Mouse (Mus musculus) thymus, postnatal 14 days (tissue): ENCODE data around the gene Ptprn2.
A peak's percentile ranks its signal among the peaks of the same experiment; 100 is the strongest.

Source experiments
- DNase-seq: peaks from one replicate; pipeline ENCODE4 v3.0.0; 2021

Ptprn2 gene

GRCm38 (mm10) chr12:116648584-116649206 lies 163.2 kb downstream of the Ptprn2 start:
- DNase-seq: peak; percentile 70

- DNase-seq: peak; percentile 72
Observed at GRCm38 (mm10) chr12:116653684-116654083, 168.2 kb downstream of the Ptprn2 start.

DNA sequence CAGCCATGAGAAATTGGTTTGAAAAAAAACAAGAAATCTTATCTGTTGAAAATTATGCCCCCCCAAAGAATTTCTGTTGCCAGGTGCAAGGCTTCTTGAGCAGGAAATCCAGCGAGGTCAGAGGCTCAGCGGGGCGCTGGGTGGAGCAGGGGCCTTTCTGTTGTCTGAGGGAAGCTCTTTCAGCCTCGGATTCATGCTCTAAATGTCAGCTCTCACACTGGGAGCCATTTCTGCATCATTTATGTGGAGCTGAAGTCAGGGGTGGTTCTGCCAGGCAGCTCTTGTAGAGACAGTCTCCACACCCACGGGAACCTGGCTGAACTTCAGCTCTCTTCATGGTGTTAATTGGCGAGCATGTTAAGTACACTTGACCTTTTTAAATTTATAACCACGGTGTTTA lies 174.6 kb downstream of the Ptprn2 start:
- DNase-seq: peak; percentile 81

GRCm38 (mm10) chr12:116661018-116661417 lies 175.5 kb downstream of the Ptprn2 start:
- DNase-seq: peak; percentile 8

DNA sequence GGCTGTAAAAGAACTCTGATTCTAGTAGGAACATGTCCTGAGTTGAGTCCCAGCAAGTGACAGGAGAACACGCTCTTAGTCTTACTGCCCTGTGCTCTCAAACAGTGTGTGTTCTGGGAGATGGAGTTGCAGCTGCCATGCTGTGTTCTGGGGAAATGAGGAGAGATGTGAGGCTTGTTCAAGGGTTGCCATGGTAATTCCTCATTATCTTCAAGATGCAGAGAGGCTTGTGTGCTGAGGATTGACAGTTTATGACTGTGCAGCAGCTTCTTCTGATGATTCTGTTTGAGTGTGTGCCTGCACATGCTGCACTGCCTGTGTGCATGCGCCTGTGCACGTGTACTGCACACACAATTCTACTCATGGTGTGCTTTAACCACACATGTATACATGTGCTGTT lies 192.2 kb downstream of the Ptprn2 start:
- DNase-seq: no peak

GRCm38 (mm10) chr12:116689832-116690231 lies 204.3 kb downstream of the Ptprn2 start:
- no peak for DNase-seq

GRCm38 (mm10) chr12:116709535-116709934 lies 224.0 kb downstream of the Ptprn2 start:
- DNase-seq: no peak

DNA sequence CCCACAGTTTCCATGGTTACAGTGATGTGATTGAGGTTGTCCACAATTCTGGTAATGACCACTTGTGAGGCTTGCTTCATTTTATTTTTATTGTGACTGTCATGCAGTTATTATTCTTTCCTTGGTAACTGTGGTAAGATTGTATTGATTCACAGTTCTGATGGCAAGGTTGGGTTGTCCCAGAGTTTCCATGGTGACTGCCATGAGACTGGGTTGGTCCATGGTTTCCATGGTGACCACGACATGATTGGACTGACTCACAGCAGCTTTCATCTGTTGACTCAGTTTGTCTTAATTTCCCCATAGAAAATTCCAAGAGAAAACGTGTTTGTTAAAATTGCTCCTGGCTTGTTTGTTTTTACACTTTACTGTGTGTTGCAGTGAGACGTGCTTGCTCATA lies 225.2 kb downstream of the Ptprn2 start:
- no peak for DNase-seq

GRCm38 (mm10) chr12:116711133-116711532 lies 225.6 kb downstream of the Ptprn2 start:
- DNase-seq: no peak

- no peak for DNase-seq
Observed at GRCm38 (mm10) chr12:116713096-116713495, 227.6 kb downstream of the Ptprn2 start.

GRCm38 (mm10) chr12:116721062-116721461 lies 235.5 kb downstream of the Ptprn2 start:
- no peak for DNase-seq

DNA sequence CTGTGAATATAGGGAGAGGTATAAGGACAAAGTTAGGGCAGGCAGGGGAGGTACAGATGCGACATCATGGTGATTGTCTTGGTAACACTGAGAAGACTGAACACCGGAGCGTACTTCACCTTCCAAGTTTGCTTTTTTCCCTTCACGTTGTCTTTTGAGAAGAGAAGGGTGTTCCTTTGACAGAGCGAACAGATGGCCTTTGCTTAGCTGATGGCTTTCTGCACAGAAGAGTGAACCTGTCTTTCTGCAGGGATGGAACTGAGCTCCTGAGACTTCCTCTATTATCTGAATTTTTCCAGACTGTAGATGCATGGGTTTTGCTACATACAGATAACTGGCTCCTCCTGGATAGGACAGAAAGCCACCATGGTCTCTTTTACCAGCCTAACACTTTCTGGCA lies 254.6 kb downstream of the Ptprn2 start:
- no peak for DNase-seq

GRCm38 (mm10) chr12:116741300-116741699 lies 255.8 kb downstream of the Ptprn2 start:
- no peak for DNase-seq

- no peak for DNase-seq
Observed at GRCm38 (mm10) chr12:116746401-116746800, 260.9 kb downstream of the Ptprn2 start.

GRCm38 (mm10) chr12:116752784-116753183 lies 267.3 kb downstream of the Ptprn2 start:
- DNase-seq: no peak

- DNase-seq: no peak
Observed at GRCm38 (mm10) chr12:116763961-116764360, 278.4 kb downstream of the Ptprn2 start.

DNA sequence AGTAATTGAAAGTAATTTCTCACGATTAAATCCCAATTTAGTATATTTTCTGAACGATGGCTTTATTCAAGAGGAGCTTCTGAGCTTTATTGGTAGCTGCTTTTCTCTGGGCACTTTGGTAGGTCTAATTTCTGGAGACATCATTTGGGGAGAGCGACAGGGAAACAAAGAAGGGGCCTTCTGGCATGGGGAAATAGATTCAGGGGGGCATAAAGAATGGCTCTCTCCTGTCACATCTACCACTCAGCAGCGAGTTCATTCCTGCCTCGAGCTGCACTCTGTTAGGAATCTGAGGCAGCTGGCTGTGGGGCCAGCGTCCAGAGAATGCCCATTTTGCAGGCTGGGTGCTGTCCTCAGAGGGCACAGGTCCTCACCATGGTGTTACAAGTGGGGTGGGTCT lies 285.4 kb downstream of the Ptprn2 start:
- no peak for DNase-seq

DNA sequence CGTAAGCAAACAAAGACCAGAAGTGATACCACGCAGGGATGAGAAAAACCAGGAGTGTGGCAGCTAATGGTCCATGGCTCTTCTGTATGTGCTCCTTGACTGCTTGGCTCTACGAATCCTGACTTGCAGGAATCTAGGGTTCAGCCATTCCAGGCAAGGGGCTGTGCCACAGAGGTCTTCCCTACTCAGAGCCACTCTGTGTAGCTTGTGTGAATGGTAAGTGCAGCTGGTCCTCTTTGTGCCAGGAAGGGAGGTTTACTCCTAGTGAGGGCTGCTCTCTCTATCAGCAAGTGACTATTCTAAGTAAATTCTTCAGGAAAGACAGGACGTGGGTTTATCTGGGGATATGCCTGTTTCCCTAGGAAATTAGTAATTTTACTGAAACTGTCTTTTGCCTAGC lies 286.0 kb downstream of the Ptprn2 start:
- no peak for DNase-seq

DNA sequence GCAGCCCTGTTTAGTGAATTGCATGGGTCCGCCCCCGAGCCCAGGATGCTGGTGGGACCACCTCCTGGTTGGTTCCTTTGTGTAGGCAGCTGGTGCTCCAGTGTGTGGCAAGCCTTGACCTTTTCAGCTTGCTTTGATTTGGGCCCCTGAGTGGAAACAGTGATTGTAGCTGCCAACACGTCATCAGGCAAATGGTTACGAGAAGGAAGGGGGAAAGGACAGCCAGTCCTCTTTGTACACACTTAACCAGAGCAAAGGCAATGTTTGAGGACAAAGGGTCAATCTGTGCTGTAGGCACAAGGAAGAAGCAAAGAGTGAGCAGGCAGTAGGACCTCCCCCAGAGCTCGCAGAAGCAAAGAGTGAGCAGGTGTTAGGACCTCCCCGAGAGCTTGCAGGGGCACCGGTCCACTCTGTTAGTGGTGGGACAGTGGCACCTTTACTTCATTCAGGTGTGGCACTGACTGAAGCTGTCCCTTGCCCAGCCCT lies 286.6 kb downstream of the Ptprn2 start:
- no peak for DNase-seq

DNA sequence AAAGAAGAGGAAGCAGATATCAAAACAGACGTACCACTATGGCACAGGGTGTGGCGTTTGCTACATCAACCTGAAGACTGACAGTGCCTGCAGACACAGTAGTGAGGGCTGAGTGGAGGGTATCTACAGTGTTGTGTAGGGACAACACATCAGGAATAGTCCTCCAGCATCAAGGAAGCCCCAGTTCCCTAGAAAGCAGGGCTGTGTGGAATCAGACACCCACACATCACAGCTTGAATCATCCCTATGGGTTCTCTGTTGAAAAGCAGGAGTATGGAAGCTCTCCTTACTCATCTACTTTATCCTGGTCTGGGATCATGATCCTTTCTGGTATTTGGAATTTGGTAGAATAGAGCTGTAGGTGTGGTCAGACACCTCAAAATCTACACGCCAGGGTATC lies 287.8 kb downstream of the Ptprn2 start:
- DNase-seq: no peak

- no peak for DNase-seq
Observed at GRCm38 (mm10) chr12:116776447-116776846, 290.9 kb downstream of the Ptprn2 start.

- no peak for DNase-seq
Observed at GRCm38 (mm10) chr12:116778095-116779090, 292.9 kb downstream of the Ptprn2 start.

DNA sequence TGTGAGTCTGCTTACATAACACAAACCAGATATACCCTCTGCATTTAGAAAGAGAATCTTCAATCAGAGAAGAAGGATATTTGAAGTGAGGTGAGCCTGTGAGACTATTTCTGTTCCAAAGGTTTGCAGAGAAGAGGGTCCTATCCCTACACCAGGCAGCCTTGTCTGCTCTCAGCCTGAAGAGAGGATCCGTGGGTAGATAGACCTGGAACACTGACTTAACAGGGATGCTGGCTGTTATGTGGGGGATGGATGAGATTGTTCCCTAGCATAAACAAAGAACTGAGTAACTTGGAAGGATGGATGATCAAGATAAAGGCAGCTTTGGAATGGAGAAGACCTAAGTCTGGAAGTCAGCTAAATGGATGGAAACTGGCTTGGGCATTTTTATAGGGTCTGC lies 294.9 kb downstream of the Ptprn2 start:
- no peak for DNase-seq

DNA sequence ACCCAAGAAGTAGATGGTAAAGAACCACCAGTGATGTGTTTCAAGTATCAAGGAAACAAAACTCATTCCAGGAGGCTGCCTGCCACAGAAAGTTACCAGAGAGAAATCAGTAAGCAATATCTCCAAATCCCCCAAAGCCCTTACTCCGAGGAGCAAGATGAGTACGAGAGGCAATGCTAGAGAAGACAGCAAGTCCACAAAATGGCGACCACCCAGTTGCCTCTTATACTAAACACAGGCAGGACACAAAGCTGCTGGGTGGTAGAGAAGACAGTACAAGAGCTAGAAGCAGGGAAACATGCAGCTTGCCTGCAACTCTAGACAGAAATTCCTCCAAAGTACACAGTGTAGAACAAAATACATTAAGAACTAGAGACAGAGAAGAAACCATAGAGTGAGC lies 300.2 kb downstream of the Ptprn2 start:
- DNase-seq: no peak
